Mouse (Mus musculus) testis, adult 2 months (tissue): ENCODE measurements around the gene Mettl7b. TPM values are rescaled to one million over a fixed set of nuclear protein-coding genes. Genes with fewer than 3 reads are reported as not detected.
"Not testable (repeated sequence)": the region's sequence is repeated elsewhere in the genome, so short reads cannot be mapped to it uniquely, and the experiment has no call there.

Source experiments
- H3K27ac ChIP-seq: fragments of 200-500 bp; 2 replicates; pipeline ENCODE4 v1.5.1; 2012; ENCODE audit warnings: low read depth, low read length; ENCODE audit not compliant: control insufficient read depth, insufficient read depth
- H3K27me3 ChIP-seq: fragments of 200-500 bp; 2 replicates; pipeline ENCODE4 v1.6.1; 2012; ENCODE audit warnings: mild to moderate bottlenecking, low read length, moderate library complexity; ENCODE audit not compliant: control insufficient read depth, insufficient read depth
- H3K36me3 ChIP-seq: fragments of 200-500 bp; 2 replicates; pipeline ENCODE4 v1.6.1; 2012; ENCODE audit warnings: mild to moderate bottlenecking, low read length; ENCODE audit not compliant: control insufficient read depth, insufficient read depth
- H3K4me1 ChIP-seq: fragments of 200-500 bp; 2 replicates; pipeline ENCODE4 v1.6.1; 2012; ENCODE audit warnings: low read length; ENCODE audit not compliant: control insufficient read depth, insufficient read depth
- H3K4me3 ChIP-seq: fragments of 200-500 bp; 2 replicates; pipeline ENCODE4 v1.5.1; 2012; ENCODE audit warnings: low read depth, mild to moderate bottlenecking, low read length, moderate library complexity, mixed read lengths; ENCODE audit not compliant: control insufficient read depth
- CTCF ChIP-seq: fragments of 200-500 bp; IDR thresholded peaks from 2 replicates; pipeline ENCODE4 v1.5.1; 2012; ENCODE audit warnings: low read depth, mild to moderate bottlenecking, inconsistent platforms, low read length, moderate library complexity; ENCODE audit not compliant: control insufficient read depth, insufficient read depth, insufficient replicate concordance
- POLR2A ChIP-seq: fragments of 200-500 bp; IDR thresholded peaks from 2 replicates; pipeline ENCODE4 v1.6.1; 2012; ENCODE audit warnings: low read depth, mild to moderate bottlenecking, inconsistent platforms, low read length, moderate library complexity; ENCODE audit not compliant: control insufficient read depth
- polyA plus RNA-seq: library from polyadenylated mRNA; depleted of rRNA; stranded (reverse); fragments of >200 nt; gene quantifications from 2 replicates; pipeline ENCODE4 v1.2.3, GENCODE M21; 2012; rRNA removed

Mettl7b gene
- polyA plus RNA-seq: 1.3 and 1.6 TPM in 2 replicates

GRCm38 (mm10) chr10:128960590-128961584, at the start of gene Mettl7b:
Mettl7b (minus strand) TSS chr10:128960988.
- H3K27me3 ChIP-seq: no peaks in the 10 kb centered on the region
- TF ChIP-seq POLR2A: no peak
- TF ChIP-seq CTCF: no peak
- H3K4me1 ChIP-seq: peaks cover 3% of the 10 kb centered on the region; the same call in 1 of the 2 replicates
- H3K27ac ChIP-seq: no peak within 1 kb of the TSS
- no peaks in the 10 kb centered on the region for H3K36me3 ChIP-seq
- no peak within 1 kb of the TSS for H3K4me3 ChIP-seq

GRCm38 (mm10) chr10:129010288-129010841, 49.6 kb upstream of the Mettl7b start, which contains the start of gene Olfr763:
Olfr763 (plus strand) TSS chr10:129010791.
- Histone ChIP-seq H3K4me1 (no peaks in the 10 kb centered on the region), H3K4me3 (no peak within 1 kb of the TSS), H3K27ac (no peak within 1 kb of the TSS), H3K27me3 (no peaks in the 10 kb centered on the region), H3K36me3 (no peaks in the 10 kb centered on the region)
- TF ChIP-seq POLR2A (no peak), CTCF (no peak)

DNA sequence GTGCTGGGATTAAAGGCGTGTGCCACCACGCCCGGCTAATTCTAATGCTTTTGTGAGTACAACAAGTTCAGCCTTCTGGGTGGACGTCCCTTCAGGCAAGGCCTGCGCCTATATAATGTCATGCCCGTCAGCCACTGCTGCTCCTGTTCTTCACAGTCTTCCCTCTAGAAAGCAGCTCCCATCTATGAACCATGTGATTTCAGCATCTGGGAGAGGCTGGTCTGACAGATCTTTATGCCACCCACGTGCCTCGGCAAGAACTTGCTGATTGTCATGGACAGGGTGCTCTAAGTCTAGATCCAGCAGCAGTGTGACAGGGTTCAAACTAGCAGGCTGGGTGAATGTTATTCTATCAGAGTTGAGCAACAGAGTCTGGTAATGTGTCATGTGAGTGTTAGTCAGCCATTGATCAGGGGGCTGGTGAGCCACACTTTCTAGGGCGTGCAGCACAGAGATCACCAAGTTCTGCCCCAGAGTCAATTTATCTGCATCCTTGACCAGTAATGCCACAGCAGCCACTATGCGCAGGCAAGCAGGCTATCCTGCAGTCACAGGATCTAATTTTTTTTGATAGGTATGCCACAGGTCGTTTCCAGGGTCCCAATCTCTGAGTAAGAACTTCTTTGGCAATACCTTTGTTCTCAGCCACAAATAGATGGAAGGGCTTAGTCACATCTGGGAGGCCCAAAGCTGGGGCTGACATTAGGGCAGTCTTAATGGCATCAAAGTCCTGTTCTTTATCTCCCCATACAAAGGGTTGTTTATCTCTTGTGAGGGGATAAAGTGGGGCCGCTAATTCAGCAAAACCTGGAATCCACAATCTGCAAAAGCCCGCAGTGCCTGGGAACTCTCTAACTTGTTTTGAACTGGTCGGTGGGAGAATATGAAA, 43.5 kb upstream of the Mettl7b start:
- Histone ChIP-seq H3K4me3 (no peak overlapping the region), H3K36me3 (no peaks in the 10 kb centered on the region), H3K27ac (no peak overlapping the region), H3K27me3 (no peaks in the 10 kb centered on the region), H3K4me1 (no peaks in the 10 kb centered on the region)
- no peak for TF ChIP-seq CTCF

DNA sequence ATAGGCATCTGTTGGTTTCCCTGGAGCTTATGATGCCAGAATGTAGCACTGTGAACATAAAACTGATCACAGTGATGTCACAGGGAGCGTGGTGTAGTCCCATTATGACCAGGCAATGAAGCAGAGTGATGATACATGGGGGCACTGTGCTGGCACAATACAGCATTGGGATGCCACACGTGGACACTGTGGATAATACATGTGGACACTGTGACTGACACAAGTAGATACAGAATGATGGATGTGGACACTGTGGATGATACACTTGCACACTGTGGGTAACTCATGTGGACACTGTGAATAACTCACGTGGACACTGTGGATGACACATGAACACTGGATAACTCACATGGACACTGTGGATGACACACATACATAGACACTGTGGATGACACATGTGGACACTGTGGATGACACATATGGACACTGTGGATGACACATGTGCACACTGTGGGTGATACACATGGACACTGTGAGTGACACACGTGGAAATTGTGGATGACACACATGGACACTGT, 35.8 kb upstream of the Mettl7b start:
- Histone ChIP-seq H3K27ac (no peak overlapping the region), H3K36me3 (no peaks in the 10 kb centered on the region), H3K27me3 (no peaks in the 10 kb centered on the region), H3K4me1 (no peaks in the 10 kb centered on the region), H3K4me3 (no peak overlapping the region)
- TF ChIP-seq POLR2A: no peak
- no peak for TF ChIP-seq CTCF

- Histone ChIP-seq H3K27ac (no peak overlapping the region), H3K4me3 (no peak overlapping the region), H3K36me3 (no peaks in the 10 kb centered on the region), H3K27me3 (no peaks in the 10 kb centered on the region), H3K4me1 (no peaks in the 10 kb centered on the region)
- TF ChIP-seq POLR2A: no peak
- TF ChIP-seq CTCF: no peak
Measured at GRCm38 (mm10) chr10:128995796-128996195, 35.0 kb upstream of the Mettl7b start.

DNA sequence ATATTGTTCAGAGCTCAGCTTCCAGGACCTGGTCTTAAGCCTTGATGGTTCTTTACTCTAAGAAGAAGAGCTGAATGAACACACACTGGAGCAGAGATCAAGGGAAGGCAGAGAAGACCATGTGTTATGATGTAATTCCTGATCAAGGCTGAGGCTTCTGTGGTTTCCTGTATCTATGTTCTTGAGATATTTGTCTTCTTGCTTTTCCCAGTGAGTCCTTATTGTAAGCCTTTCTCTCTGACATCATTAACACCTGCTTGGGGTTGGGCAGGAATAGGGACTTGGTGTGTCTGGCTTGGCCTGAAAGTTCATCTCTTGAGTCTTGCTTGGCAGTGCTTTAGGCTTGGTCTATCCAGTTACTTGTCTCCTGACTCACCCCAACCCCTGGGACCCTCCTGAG, 30.2 kb upstream of the Mettl7b start:
- no peak overlapping the region for H3K27ac ChIP-seq
- H3K4me3 ChIP-seq: no peak overlapping the region
- no peaks in the 10 kb centered on the region for H3K27me3 ChIP-seq
- no peaks in the 10 kb centered on the region for H3K4me1 ChIP-seq
- TF ChIP-seq CTCF (no peak), POLR2A (no peak)
- no peaks in the 10 kb centered on the region for H3K36me3 ChIP-seq

DNA sequence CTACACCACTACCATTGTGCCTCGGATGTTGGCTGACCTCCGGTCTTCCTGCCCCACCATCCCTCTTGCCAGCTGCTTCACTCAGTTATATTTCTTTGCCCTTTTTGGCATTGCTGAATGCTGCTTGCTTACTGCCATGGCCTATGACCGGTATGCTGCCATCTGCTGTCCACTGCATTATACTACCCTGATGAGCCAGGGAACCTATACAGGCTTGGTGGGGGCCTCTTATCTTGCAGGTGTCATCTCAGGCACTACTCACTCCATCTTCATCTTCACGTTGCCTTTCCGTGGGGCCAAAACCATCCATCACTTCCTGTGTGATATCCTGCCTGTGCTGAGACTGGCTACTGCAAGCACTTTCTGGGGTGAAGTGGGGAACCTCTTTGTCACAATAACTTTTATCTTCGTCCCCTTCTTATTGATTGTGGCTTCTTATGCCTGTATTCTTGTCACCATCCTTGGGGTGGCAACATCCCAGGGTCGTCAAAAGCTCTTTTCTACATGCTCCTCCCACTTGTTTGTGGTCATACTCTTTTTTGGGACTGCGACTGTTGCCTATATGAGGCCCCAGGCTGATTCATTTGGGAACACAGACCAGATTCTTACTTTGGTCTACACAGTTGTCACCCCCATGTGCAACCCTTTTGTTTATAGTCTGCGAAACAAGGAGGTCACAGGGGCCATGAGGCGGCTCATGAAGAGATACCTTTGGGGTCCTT, 29.5 kb upstream of the Mettl7b start:
- H3K36me3 ChIP-seq, H3K27me3 ChIP-seq, H3K4me1 ChIP-seq, H3K27ac ChIP-seq, H3K4me3 ChIP-seq: not testable (repeated sequence)

GRCm38 (mm10) chr10:128989131-128989530, 28.3 kb upstream of the Mettl7b start, which contains the start of gene Olfr9:
Olfr9 (plus strand) TSS chr10:128989431.
- not testable (repeated sequence) for H3K4me1 ChIP-seq, H3K4me3 ChIP-seq, H3K27ac ChIP-seq, H3K36me3 ChIP-seq, H3K27me3 ChIP-seq
